Mouse (Mus musculus): ENCODE measurements around the gene Fam20b. TPM values are rescaled to one million over a fixed set of nuclear protein-coding genes. Genes with fewer than 3 reads are reported as not detected.

The Fam20b gene
- total RNA-seq (2021), result 47.6 and 58.9 TPM in 2 replicates
- long read RNA-seq, full-length matches to known transcripts, result 3 of 15 reads
- long read RNA-seq, partial matches to known transcripts, result 2 of 15 reads
- long read RNA-seq, other reads (novel, unspliced or antisense), result 10 of 15 reads

DNA sequence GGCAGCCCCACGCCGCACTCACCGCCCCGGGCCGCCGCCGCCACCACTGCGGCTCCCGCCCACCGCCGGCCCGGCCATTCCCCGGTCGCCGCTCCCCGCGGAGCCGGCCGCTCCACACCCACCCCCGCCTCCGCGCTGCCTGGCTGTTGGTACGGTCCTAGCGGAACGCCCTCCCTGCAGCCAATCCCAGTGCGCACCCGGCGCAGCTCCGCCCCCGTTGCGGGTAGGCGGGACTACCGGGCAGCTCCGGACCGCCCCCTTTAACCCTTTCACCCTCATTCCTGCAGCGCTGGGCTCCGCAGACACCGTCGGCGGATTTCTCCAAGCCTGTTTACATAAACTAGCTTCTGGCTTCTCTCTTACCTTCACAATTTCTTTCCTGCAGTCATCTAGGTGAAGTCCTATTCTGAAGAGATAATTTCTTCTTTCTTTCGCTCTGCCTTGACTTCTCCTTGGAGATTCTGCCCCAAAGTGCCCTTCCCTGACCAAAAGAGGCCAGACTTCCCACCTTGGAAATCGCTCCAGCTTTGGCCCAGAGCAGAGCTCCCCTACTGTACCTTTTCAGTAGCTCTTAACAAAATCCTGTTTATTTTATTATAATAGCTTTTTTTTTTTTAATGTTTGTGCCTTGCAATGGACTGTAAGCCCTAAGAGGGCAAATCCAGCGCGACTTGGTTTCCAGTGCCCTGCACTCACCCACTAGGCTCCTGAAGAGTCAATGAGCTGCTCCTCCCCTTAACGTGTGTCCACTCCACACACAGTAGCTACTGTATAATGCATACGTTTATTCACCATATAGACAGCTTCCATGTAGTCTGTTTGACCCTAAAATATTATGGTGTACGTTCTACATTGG is at the start of gene Fam20b:
Fam20b (minus strand) TSS at position 137 of the 856 bp plus-strand sequence.
- DNase-seq, result peak; percentile 98

DNA sequence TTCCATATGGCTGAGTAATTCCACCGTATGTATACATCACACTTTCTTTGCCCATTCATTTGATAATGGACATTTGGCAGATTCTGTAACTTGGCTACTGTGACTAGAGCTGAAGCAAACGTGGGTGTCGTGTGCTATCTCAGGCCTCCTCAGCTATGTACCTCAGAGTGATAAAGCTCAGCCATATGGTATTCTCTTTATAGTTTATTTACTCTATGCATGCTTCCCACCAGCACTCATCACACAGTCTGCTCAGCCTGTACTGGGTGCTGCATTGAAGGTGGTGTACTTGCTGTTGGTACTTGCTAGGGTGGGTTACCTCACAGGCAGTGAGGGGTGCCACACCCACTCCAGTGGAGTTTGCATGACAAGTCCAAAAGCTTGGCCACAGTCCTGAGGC is 46.4 kb upstream of the Fam20b start:
- no peak for DNase-seq

DNA sequence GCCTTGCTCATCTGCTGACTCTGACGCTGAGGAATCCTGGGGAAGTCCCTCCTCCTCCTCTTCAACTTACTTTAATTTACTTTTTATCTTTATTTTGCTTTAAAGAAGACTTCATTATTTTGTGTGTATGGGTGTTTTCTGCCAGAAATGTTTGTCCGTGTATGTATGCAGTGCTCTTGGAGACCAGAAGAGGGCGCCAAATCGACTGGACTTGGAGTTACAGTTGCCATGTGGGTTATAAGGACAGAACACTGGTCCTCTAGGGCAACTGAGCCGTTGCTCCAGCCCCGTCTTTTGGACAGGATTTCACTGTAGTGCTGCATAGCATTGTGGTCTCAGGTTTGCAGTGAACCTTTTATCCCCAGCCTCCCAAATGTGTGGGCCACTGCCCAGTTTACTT is 45.7 kb upstream of the Fam20b start:
- no peak for DNase-seq

DNA sequence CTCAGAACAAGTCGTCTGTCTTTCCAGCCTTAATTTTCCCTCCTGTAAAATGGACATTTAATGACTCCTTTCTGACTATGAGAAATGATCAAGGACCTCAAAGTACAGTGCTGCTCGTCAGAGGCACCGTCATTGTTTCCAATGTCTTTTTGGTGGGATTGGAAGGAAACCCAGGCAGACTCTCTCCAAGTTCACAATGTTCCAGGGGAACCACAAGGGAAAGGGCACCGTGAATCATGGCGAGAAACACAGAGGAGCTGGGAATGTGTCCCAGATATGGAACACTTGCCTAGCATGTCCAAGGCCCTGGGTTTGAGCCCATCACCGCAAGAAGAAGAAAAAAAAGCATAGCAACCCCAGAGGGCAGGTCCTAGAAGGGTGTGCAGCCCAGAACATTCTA is 44.4 kb upstream of the Fam20b start:
- DNase-seq, result no peak

DNA sequence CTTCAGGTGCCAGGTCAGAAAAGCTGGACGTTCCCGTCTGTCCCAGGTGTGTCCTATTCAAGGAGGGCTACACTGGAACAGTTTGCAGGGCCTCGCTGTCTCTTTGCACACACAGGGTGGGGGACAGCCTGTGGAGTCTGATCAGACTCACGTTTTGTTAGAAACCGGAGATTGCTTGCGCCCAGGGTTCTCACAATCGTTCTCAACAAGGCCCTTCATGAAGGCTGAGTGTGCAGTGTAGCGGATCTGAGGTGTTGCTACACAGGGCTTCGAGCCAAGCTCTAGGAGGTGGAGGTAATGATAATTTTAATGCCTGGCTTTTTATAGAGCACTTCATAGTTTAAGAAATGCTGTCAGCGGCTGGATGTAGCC is 42.5 kb upstream of the Fam20b start:
- DNase-seq, result no peak

DNA sequence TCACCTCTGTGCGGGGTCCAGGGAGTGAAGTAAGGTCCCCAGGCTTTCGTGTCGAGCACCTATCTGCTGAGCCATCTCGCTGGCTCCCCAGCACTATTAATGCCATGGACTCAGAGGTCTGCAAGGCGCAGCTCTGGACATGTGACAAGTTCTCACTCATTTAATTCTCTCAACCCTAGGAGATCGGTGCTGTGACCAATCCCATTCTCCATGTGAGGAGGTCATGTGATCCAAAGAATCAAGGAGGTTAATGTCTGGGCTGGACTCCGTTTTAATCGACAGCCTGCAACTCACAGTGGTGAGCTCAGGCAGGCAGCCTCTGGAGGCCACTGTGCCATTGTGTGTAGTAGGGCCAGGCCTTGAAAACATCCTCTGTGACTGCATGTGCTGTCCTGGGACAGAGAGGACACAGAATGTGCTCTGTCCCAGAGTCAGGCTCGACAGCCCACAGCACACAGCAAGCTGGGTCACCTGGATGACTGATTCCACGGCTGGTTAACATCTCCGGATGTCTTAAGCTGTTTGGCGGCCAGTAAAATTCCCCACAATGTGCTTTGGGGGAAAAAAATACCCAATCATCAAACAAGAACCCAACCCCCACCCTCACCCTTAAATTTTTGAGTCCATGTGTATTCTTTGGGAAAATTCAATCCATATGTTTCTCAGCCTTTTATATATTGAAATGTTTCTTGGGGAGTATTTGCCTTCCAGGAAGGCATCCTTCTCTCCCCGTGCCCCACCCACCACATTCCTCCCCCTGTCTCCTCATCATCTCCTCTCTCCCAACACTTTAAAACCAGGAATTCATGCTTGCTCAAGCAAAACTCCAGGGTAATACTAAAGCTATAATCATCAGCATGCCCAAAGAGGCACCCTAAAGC is 41.9 kb upstream of the Fam20b start:
- no peak for DNase-seq

DNA sequence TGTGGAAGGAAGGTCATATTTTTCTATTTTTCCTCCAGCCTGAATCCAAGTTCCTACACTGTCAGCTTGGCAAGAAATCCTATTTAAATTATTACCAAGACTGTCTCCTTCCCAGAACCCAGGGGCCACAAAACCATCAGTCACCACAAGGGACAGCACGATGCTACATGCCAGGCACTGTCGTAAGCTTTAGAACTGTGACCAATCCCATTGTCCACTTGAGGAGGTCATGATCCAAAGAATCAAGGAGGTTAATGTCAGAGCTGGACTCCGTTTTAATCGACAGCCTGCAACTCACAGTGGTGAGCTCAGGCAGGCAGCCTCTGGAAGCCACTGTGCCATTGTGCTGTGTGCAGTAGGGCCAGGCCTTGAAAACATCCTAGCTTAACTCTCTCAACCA is 39.4 kb upstream of the Fam20b start:
- no peak for DNase-seq

DNA sequence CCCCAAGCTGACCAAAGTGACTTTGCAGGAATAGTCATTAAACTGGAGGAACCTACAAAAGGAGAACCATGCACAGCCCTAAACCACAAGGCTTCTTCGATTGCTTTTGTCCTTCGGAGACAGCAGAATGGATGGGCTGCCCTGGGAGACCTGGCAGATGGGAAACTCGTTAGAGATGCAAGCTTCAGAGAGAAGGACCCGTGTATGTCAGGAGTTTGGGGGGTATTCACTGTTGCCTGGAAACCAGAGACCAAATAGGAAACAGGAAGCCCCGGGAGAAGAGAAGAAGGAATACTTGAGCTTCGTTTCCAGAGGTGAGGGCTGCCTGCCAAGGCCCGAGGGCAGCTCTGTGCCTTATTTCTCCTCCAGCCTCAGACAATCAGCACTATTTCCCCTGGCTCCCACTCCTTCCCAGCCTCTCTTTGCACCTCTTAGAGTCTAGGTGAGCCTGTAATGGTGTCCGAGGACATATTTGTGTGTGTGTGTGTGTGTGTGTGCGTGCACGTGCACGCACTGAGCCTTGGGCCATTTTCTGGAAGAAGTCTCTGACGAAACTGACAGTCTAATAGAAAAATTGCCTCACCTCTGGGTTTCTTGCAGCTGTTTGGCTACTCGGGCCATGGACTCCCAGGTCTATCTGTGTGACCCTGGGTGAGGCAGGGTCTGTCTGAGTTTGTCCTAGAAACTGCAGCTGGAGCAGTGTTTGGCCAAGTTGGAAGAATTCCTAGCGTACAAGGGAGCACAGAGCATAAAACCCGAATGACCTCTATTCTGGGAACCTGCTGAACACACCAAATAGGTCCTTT is 35.9 kb upstream of the Fam20b start:
- DNase-seq, result no peak

DNA sequence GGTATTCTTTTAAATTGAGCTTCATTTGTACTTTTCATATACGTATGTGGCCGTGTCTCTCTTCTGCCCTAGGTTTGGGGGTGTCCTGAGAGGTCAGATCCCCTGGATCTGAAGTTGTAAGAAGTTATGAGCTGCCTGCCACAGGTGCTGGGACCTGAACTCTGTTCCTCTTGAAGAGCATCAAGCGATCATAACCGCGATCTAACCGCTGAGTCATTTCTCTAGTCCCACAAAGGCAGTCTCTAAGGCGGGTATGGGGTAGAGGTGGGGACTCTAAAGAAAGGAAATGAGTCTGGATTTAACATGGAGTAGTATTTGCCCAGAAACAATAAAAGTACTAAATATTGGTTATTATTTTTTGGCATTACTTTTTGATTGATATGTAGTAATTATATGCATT is 34.1 kb upstream of the Fam20b start:
- no peak for DNase-seq

DNA sequence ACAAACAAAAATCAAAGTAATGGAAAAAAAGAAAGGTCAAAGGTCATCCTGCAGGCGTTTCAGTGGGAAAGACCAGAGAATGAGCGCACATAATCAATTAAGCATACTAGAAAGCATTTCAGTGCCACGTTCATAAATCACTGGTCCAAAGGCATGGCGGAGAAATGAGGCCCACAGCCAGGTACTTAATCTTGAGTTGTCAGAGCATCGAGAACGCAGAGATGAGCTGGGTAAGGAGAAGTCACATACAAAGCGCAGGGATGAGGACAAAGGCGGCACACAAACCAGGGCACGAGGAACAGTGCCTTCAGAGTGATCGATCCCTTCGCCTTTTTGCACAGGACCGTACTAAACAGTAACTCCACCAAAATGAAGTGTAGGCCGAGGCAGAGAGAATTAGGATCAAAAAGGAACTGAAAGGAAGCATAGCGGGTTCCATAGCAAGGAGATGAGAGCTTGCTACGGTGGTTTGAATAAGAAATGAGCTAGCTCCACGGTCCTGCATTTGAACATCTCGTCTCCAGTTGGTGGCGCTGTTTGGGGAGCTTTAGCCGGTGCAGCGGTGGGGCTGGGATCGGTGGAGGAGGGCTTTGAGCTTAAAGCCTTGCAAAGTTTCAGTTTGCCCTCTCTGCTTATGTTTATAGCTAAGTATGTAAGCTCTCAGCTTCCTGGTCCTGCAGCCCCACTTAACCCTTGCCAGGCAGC is 33.3 kb upstream of the Fam20b start:
- peak; percentile 80 for DNase-seq

DNA sequence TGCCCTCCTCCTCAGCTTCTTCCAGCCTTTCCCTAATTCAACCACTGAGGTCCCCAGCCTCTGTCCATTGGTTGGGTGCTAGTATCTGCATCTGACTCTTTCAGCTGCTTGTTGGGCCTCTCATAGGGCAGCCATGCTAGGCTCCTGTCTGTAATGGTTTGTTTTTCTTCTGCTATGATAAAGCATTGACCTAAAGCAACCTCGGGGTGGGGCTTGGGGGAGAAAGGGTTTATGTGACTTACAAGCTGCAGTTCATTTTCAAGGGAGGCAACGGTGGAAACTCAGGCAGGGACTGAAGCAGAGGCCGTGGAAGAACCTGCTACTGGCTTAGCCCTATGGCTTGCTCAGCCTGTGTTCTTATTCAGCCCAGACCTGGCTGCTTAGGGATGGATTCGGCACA is 31.4 kb upstream of the Fam20b start:
- no peak for DNase-seq

DNA sequence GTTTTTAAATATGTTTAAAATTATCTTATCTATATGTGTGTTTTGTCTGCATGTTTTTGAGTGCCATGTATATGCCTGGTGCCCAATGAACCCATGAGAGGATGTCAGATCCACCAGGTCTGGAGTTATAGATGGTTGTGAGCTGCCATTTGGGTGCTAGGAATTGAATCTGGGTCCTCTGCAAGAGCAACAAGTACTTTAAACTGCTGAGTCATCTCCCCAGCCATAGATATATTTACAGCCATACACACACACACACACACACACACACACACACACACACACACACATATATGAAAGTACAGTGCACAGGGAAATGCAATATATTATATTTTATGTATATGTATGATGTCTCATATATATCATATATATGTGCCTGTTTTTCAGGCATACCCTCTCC is 30.2 kb upstream of the Fam20b start:
- DNase-seq, result no peak

DNA sequence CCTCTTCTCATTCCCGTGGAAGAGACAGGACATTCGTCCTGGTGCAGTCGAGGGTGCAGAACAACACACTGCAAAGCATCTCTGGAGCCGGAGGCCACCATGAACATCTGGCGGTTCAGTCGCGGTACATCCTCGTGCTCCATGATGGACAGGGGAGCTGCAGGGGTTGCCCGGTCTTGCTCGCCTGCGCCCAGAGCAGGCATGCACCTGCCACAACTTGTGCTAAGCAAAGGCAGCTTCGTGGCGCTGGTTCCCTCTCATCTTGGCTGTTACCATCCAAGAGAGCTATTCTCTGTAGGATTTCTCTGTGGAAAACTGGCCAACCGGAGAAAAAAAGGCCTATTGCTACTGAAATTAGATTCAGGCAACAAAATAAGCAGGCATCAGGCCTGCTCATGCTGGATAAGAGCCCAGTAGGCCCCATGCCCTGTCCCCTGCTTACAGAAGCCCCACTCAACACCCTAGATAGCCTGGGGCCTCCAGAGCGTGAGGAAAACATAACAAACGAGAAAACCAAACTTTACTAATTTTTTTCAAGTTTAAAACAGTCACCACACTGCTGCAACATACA is 29.6 kb upstream of the Fam20b start:
- DNase-seq, result no peak

DNA sequence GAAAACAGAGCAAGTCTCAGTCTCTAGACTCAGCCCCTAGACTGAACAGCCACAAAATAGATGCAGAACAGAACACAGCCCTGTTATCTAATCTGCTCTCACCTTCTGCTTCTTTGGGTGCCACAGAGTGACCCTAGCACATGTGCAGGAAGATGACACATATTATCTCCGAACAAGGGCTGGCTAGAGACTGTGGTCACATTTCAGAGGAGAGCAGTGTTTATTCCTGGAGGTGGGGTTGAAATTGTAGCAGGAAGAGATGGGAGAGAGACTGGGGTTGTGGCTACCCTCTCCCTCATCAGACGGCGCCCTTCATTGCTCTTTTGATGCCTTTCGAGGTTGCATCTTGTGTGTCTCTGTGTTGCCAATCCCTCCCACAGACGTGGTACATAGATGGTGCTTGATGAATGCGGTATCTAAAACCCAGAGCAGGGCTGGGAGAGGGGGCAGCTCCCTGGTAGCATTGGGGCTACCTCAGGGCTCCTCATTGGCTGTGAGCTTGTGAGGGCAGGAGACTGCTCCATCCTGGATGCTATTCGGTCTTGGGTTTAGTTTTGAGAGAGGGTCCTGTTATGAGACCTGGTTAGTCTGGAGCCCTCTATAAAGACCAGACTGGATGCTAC is 26.4 kb upstream of the Fam20b start:
- no peak for DNase-seq

DNA sequence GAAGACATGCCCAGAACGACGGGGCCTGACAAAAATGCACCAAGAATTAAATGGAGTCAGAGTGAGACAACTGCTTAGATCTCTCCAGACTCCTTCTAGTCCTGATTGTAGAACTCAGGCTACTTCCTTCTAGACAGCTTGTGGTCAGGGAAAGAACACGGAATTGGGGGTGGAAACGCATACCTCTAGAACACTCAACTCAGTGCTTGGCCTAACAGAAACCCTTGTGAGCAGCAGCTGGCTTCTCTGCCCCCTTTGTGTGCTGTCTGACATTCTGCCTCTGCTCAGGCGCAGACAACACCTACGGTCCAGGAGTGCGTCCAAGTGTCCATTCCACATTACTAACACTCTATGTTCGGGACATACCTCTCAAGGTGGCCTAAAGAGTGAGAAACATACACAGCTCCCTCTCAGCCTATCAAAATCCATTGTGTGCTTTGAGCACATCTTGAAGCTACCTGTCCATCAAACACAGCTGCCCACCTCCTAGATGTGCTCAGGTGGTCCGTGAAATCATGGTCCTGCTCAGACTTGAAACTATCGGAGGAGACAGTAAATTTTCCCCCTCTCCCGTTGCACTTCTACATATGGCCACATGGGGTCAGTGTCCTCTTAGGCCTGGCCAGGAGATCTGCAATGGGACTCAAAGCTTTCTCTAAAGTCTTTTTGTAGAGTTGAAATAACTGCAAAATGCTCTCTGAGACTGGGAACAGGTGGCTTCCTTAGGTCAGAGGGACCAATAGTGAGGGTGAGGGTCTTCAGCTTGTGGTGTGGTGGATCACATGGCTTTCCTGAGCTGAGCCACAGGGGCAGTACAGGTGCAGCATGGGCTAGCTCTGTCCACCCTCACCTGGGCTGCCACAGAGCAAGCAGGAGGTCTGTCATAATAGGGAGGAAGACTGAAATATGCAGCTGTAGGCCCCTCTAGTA is 22.9 kb upstream of the Fam20b start:
- peak; percentile 58 for DNase-seq

DNA sequence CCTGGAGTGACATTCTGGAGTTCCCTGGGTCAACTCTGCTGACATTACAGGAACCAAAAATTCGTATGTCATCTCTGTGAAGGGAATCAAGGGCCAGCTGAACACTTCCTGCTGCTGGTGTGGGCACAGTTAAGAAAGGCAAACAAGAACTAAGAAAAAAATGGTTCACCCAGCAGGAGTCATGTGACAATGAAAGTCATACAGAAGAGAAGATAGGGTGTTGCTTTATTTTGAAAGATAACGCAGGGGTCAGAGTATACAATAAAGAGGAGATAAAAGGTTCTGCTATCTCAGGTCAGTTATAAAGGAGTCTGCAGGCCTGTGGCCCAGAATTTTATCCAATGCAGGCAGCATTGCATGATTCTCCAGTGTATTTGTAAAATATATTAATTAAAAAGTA is 16.9 kb upstream of the Fam20b start:
- no peak for DNase-seq

DNA sequence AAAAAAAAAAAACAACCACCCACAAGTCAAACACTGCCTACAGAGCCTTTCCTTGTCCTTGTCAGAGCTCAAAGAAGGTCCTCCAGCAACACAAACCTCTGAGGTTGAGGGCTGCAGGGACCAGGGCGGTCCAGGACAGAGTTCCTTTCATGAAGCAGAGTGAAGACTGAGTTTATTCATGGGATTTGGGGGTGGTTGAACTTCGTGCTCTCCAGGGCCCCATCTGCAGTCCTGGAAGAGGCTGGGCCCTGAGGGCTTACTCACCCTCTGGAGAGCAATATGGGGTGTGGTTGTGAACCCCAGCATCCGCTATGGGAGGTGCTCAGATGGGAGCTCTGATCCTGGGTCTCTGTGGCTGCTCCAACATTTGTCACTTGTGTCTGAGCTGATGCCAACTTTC is 15.1 kb upstream of the Fam20b start:
- no peak for DNase-seq

DNA sequence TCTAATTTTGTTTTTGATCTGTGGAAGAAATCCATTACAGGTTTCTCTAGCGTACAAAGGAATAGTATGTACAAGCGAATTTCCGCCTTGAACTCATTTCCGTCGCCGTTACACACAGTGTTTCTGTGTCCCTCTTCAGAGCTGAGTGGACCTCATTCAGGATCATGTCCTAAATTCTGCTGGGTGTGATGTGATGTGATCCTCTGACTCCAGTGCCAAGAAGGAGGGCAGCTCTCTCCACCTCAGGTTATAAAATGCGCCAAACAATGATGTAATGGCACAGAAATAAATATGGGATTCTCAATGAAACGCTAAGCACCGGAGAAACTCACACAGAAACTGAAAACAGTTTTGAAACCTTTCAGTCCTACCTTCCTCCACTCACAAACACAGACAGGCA is 14.7 kb upstream of the Fam20b start:
- no peak for DNase-seq

DNA sequence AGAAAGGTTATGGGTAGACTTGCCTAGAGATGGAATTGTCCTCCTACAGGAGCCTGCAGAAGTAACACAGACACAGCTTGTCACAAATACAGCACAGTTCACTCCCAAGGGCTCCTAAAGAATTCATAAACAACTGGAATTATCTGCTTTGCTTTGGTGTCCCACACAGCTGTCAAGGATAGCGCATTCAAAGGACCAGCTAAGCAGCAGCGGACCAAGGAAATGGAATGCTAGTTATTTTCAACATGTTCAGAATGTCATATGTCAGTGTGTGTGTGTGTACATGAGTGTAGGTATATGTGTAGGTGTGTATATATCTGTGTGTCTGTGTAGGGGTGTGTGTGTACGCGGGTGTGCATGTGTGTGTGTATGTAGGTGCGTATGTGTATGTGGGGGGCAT is 14.1 kb upstream of the Fam20b start:
- no peak for DNase-seq

DNA sequence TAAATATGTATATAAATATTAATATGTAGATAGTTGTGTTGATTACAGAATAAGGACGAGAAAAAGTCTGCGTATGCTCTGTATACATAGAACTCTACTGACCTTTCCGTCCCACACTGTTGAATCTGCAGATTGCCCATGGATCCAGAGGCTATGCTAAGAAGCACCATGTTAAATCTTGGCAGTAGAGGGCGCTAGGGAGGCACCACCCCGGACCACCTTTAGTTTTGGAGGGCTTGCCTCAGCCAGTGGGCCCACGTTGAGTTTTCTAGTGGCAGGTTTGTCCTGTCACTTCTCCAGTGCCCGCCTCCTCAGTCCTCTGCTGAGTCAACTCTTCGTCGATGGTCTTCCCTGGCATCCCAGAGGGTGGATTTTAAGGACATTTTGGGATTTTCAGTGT is 11.9 kb upstream of the Fam20b start:
- no peak for DNase-seq
